Mouse (Mus musculus) heart, postnatal 36 days (tissue): ENCODE measurements around the gene Vmn1r50. TPM values are rescaled to one million over a fixed set of nuclear protein-coding genes. Genes with fewer than 3 reads are reported as not detected.
"Not testable (repeated sequence)": the region's sequence is repeated elsewhere in the genome, so short reads cannot be mapped to it uniquely, and the experiment has no call there.

ENCODE experiments used
- DNase-seq, 2 experiments: peaks; one replicate each; pipeline ENCODE4 v3.0.0; 2021 to 2022
- intact Hi-C: fragments of 180-260 bp; cut with DNase I; formaldehyde crosslinking; loops from one replicate; pipeline ENCODE4 v1.15.1; 2025
- total RNA-seq, 2 experiments: library from RNA; stranded (reverse); gene quantifications; 2 replicates each; pipeline ENCODE4 v1.2.3; 2021

Gene Vmn1r50
- total RNA-seq: not detected

- intact Hi-C loops: no loop called here
- no peak for DNase-seq
Measured at GRCm38 (mm10) chr6:90101130-90101529, at the start of gene Vmn1r50. Vmn1r50 (plus strand) TSS chr6:90101430.

DNA sequence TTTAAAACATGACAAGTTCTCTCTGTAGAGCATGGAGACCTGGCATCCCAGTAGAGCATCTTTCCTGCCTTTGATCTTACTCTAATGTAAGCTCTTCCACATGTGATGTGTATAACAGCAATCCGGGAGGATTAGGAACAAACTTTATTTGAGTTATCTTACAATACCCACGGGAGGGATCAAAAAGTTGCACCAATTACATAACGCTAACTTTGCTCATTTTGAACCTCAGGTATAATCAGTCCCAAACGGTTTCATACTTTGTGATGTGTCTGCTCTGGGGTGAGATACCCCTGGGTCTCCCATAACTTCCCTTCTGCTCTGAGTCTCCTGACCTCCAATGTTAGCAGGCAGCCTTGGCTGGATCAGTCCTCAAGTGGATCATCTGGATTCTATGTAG lies 22.8 kb upstream of the Vmn1r50 start, which contains the start of gene Vmn1r49:
Gene Vmn1r49, minus strand, starts transcription at position 101 of the 400 bp plus-strand sequence.
- intact Hi-C loops: no loop called here
- no peak for DNase-seq

DNA sequence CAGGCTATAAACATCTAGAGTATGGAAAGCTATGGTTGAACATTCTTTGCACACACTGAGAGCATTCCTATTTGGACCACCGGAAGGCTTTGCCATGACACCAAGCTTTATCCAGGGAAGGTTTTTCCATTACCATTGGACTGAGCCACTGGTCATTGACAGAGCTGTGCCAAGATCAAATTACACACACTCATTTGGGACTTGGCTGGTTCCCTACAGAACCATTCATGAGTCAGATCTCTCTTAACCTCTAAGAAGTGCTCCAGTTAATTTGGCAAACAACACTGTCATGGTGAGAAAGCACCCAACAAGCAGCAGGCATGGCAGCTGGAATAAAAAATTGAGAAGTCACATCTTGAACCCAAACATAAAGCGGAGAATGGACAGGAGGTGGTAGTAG lies 664 bp upstream of the Vmn1r50 start:
- intact Hi-C loops: no loop called here
- DNase-seq: no peak

DNA sequence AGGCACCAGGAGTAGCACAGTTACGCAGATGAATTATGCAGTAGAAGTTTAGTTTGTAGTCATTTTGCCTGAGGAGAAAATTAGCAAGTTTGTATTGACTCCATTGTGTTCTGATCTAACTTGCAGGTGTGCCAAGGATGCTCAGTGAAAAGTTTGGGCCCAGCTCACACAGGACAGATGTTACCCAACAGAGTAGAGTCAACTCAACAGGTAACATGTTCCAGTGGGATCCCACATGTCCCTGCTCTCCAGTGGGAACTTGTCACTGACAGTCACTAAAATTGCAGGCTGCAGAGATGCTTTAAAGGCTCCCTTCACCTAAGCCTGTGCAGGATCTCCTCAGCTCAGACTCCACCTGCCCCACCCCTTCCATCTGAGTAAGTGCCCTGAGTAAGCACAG lies 21.1 kb downstream of the Vmn1r50 start, which contains the start of gene Vmn1r51:
Gene Vmn1r51, plus strand, starts transcription at position 301 of the 400 bp plus-strand sequence.
- intact Hi-C loops, DNase-seq: not testable (repeated sequence)

Other genes starting within 250 kb of the Vmn1r50 start
- under 1 TPM in 1 of 2 experiments, not detected in 1; 0.19 TPM for gene Vmn1r42, start 225.0 kb upstream of the Vmn1r50 start, total RNA-seq
- gene Vmn1r43, start 225.0 kb upstream of the Vmn1r50 start, total RNA-seq: not detected
- not detected for gene Vmn1r44, start 217.8 kb upstream of the Vmn1r50 start, total RNA-seq
- gene Vmn1r45, start 160.8 kb upstream of the Vmn1r50 start, total RNA-seq: not detected
- not detected for gene Vmn1r46, start 132.1 kb upstream of the Vmn1r50 start, total RNA-seq
- not detected for gene Vmn1r47, start 85.3 kb upstream of the Vmn1r50 start, total RNA-seq
- gene Vmn1r48, start 64.6 kb upstream of the Vmn1r50 start, total RNA-seq: not detected
- gene Vmn1r49, start 22.9 kb upstream of the Vmn1r50 start, total RNA-seq: not detected
- not detected for gene Vmn1r51, start 21.2 kb downstream of the Vmn1r50 start, total RNA-seq
- gene Vmn1r52, start 73.4 kb downstream of the Vmn1r50 start, total RNA-seq: not detected
- gene V1ra8, start 101.4 kb downstream of the Vmn1r50 start, total RNA-seq: not detected
- not detected for gene Vmn1r53, start 123.0 kb downstream of the Vmn1r50 start, total RNA-seq
- gene Vmn1r54, start 144.9 kb downstream of the Vmn1r50 start, total RNA-seq: not detected
- gene BC048671, start 199.8 kb downstream of the Vmn1r50 start, total RNA-seq: not detected
- gene Chst13, start 223.8 kb downstream of the Vmn1r50 start, total RNA-seq: not detected
- not detected for gene Uroc1, start 231.9 kb downstream of the Vmn1r50 start, total RNA-seq